Mouse (Mus musculus) forebrain, embryonic 16.5 days (tissue): Measurements from ENCODE around the gene Qrfp. TPM values are rescaled to one million over a fixed set of nuclear protein-coding genes. Genes with fewer than 3 reads are reported as not detected.

ENCODE experiments used
- ATAC-seq: fragments of 200-750 bp; cut with Nextera tagmentation; 2 replicates; pipeline ENCODE4 v1.8.0; 2017; ENCODE audit warnings: mild to moderate bottlenecking, moderate library complexity
- H3K27ac ChIP-seq: fragments of 300-500 bp; sonication (generic); 2 replicates; pipeline ENCODE4 v1.5.1; 2014; ENCODE audit warnings: low read length, control low read depth
- H3K27me3 ChIP-seq: fragments of 300-500 bp; sonication (generic); replicated peaks from 2 replicates; pipeline ENCODE4 v1.6.1; 2014; ENCODE audit warnings: low read length; ENCODE audit not compliant: control insufficient read depth, insufficient read depth
- H3K36me3 ChIP-seq: fragments of 300-500 bp; sonication (generic); 2 replicates; pipeline ENCODE4 v1.6.1; 2014; ENCODE audit not compliant: control insufficient read depth, insufficient read depth
- H3K4me1 ChIP-seq: fragments of 300-500 bp; sonication (generic); replicated peaks from 2 replicates; pipeline ENCODE4 v1.6.1; 2014; ENCODE audit warnings: low read length; ENCODE audit not compliant: control insufficient read depth, insufficient read depth
- H3K4me2 ChIP-seq: fragments of 300-500 bp; sonication (generic); 2 replicates; pipeline ENCODE4 v1.6.1; 2014; ENCODE audit warnings: mild to moderate bottlenecking, low read length, control low read depth
- H3K4me3 ChIP-seq: fragments of 300-500 bp; sonication (generic); replicated peaks from 2 replicates; pipeline ENCODE4 v1.5.1; 2014; ENCODE audit warnings: mild to moderate bottlenecking, low read length, control low read depth
- H3K9ac ChIP-seq: fragments of 300-500 bp; sonication (generic); replicated peaks from 2 replicates; pipeline ENCODE4 v1.6.1; 2014; ENCODE audit warnings: low read depth, low read length, control low read depth
- H3K9me3 ChIP-seq: fragments of 300-500 bp; sonication (generic); 2 replicates; pipeline ENCODE4 v1.6.1; 2016; ENCODE audit warnings: low read length; ENCODE audit not compliant: control insufficient read depth
- WGBS: fragments of 180-500 bp; shearing (Covaris S2); extraction: QIAGEN DNeasy Blood & Tissue Kit; methylation state at CpG from one replicate; pipeline ENCODE4 v1.1.7; 2014; 5-methylcytosine and 5-hydroxymethylcytosine counted together
- polyA plus RNA-seq: library from polyadenylated mRNA; unstranded; fragments of >200 nt; fragmentation: Nextera tagmentation; extraction: Ambion mirVana; gene quantifications from 2 replicates; pipeline ENCODE4 v1.2.1, GENCODE M21; 2015

The Qrfp gene
- polyA plus RNA-seq, 1 experiment from 2014 or later = 0.06 TPM

- peaks cover 50% of the 10 kb centered on the region for H3K4me1 ChIP-seq
- no peaks in the 10 kb centered on the region for H3K27me3 ChIP-seq
- 86% methylated on average over 5 of the region's 5 CpGs for WGBS
- ATAC-seq = no peak
- H3K9ac ChIP-seq = no peak overlapping the region
- no peaks in the 10 kb centered on the region for H3K9me3 ChIP-seq
- no peak overlapping the region for H3K4me3 ChIP-seq
- H3K27ac ChIP-seq = no peak overlapping the region
- H3K4me2 ChIP-seq = peak overlapping the region; percentile 83; the same call in 1 of the 2 replicates
- H3K36me3 ChIP-seq = no peaks in the 10 kb centered on the region
Observed at GRCm38 (mm10) chr2:31758966-31759365, 51.4 kb downstream of the Qrfp start.

GRCm38 (mm10) chr2:31757472-31757871, 52.9 kb downstream of the Qrfp start:
- peaks cover 38% of the 10 kb centered on the region for H3K4me1 ChIP-seq
- H3K9ac ChIP-seq = no peak overlapping the region
- H3K4me2 ChIP-seq = no peak overlapping the region
- ATAC-seq = no peak
- no peaks in the 10 kb centered on the region for H3K36me3 ChIP-seq
- H3K27me3 ChIP-seq = no peaks in the 10 kb centered on the region
- H3K4me3 ChIP-seq = no peak overlapping the region
- no peaks in the 10 kb centered on the region for H3K9me3 ChIP-seq
- no peak overlapping the region for H3K27ac ChIP-seq

Other genes starting within 250 kb of the Qrfp start
- gene Fubp3, start 237.9 kb downstream of the Qrfp start, polyA plus RNA-seq = 57.2 and 58.7 TPM in 2 replicates
- gene Prdm12, start 170.5 kb downstream of the Qrfp start, polyA plus RNA-seq = 0.98 and 2.5 TPM in 2 replicates
- gene Exosc2, start 139.9 kb downstream of the Qrfp start, polyA plus RNA-seq = 42.3 and 44.0 TPM in 2 replicates
- 23.5 and 23.8 TPM in 2 replicates for gene Abl1, start 122.2 kb downstream of the Qrfp start, polyA plus RNA-seq
- 2.7 and 4.2 TPM in 2 replicates for gene Fibcd1, start 35.4 kb upstream of the Qrfp start, polyA plus RNA-seq
- 3.4 and 4.0 TPM in 2 replicates for gene Lamc3, start 76.7 kb upstream of the Qrfp start, polyA plus RNA-seq
- gene Aif1l, start 139.6 kb upstream of the Qrfp start, polyA plus RNA-seq = 42.9 and 45.9 TPM in 2 replicates
- 67.8 and 69.2 TPM in 2 replicates for gene Nup214, start 163.9 kb upstream of the Qrfp start, polyA plus RNA-seq